Mouse (Mus musculus) heart, postnatal 0 days (tissue): Measurements from ENCODE around the gene Smpx.

ENCODE experiments used
- CTCF ChIP-seq: IDR thresholded peaks from 2 replicates; pipeline ENCODE4 v1.5.1; 2016; ENCODE audit warnings: antibody characterized with exemption, control low read depth, low read depth
- EP300 ChIP-seq: IDR thresholded peaks from 2 replicates; pipeline ENCODE4 v1.6.1; 2016; ENCODE audit warnings: antibody characterized with exemption, low read depth

DNA sequence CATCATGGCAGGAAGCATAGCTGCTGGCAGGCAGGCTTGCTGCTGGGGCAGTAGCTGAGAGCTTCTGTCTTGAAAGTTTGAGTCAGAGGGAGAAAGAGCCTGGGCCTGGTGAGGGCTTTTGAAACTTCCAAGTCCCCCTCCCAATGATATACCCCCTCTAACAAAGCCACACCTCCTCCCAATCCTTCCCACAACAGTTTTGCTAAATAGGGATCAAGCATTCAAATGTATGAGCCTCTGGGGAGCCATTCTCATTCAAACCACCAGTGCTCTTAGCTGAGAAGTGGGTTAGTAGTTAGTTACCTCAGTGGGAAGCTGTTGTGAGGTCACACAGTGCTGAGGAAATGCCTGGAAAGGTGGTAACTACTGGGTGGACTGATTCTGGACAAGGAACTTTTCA is 41.4 kb upstream of the Smpx start:
- no peak for TF ChIP-seq CTCF
- no peak for TF ChIP-seq EP300
